Mouse (Mus musculus) forebrain, embryonic 15.5 days (tissue): Measurements from ENCODE around the gene Ebf1. TPM values are rescaled to one million over a fixed set of nuclear protein-coding genes. Genes with fewer than 3 reads are reported as not detected.

Experiments used
- ATAC-seq: fragments of 200-750 bp; cut with Nextera tagmentation; replicated peaks from 2 replicates; pipeline ENCODE4 v1.8.0; 2017; ENCODE audit warnings: mild to moderate bottlenecking, moderate TSS enrichment, moderate library complexity
- H3K27ac ChIP-seq: fragments of 300-500 bp; sonication (generic); replicated peaks from 2 replicates; pipeline ENCODE4 v1.5.1; 2015; ENCODE audit warnings: mild to moderate bottlenecking, inconsistent platforms
- H3K27me3 ChIP-seq: fragments of 300-500 bp; sonication (generic); 2 replicates; pipeline ENCODE4 v1.6.1; 2015; ENCODE audit warnings: inconsistent platforms
- H3K36me3 ChIP-seq: fragments of 300-500 bp; sonication (generic); 2 replicates; pipeline ENCODE4 v1.6.1; 2015; ENCODE audit warnings: mild to moderate bottlenecking, inconsistent platforms
- H3K4me1 ChIP-seq: fragments of 300-500 bp; sonication (generic); 2 replicates; pipeline ENCODE4 v1.6.1; 2015; ENCODE audit warnings: inconsistent platforms
- H3K4me2 ChIP-seq: fragments of 300-500 bp; sonication (generic); replicated peaks from 2 replicates; pipeline ENCODE4 v1.6.1; 2015; ENCODE audit warnings: mild to moderate bottlenecking, inconsistent platforms
- H3K4me3 ChIP-seq: fragments of 300-500 bp; sonication (generic); 2 replicates; pipeline ENCODE4 v1.5.1; 2015; ENCODE audit warnings: mild to moderate bottlenecking, inconsistent platforms
- H3K9ac ChIP-seq: fragments of 300-500 bp; sonication (generic); replicated peaks from 2 replicates; pipeline ENCODE4 v1.6.1; 2015; ENCODE audit warnings: mild to moderate bottlenecking, inconsistent platforms
- H3K9me3 ChIP-seq: fragments of 300-500 bp; sonication (generic); 2 replicates; pipeline ENCODE4 v1.6.1; 2016; ENCODE audit warnings: inconsistent platforms
- WGBS: fragments of 180-500 bp; shearing (Covaris S2); methylation state at CpG from one replicate; pipeline ENCODE4 v1.1.7; 2015; ENCODE audit warnings: mixed read lengths; 5-methylcytosine and 5-hydroxymethylcytosine counted together
- polyA plus RNA-seq: library from polyadenylated mRNA; unstranded; fragments of >200 nt; fragmentation: Nextera tagmentation; extraction: Ambion mirVana; gene quantifications from 2 replicates; pipeline ENCODE4 v1.2.1, GENCODE M21; 2015

Gene Ebf1
- polyA plus RNA-seq, 1 experiment from 2014 or later = 35.6 TPM

DNA sequence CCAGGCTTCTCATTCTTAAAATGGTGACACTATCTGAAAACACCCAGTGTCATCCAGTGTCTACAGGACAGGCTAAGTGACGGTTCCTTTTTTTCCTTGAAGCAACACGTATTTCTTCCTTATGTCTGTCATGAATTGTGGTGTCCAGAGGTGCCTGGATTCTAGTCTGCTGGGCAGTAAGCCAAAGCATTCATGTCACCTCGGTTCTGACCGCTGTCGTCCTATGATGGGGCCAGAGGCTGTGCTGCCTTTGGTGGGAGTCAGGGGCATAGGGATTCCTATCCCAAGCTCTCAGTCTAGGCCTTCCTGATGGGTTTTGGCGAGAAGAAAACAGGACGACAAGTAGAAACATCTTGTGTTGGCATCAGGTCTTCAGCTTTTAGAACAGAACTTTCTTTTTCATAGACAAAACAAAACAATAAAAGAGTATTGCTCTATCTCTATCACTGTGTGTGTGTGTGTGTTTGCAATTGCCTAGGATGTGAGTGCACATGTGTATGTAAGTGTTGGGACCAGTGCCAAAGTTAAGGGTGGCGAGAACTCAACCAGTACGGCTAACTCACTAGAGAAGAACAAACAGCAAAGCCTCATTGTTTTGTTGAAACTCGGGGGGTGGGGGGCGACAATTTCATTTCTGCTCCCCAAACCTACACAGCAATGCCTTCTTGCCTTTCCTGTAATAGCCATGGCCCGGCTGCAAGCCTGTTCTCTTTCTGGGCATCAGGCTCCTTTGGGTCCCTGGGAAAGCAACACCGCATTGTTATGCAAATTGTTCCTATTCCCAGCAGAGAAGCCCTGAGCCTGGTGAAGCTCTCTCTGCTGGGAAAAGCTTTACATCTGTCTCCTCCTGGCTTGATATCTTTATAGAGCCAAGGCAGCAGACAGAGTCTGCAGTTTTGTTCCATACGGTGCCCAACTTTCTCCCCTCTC lies 224.3 kb downstream of the Ebf1 start:
- Histone ChIP-seq H3K27me3 (peaks cover 20% of the 10 kb centered on the region), H3K36me3 (no peaks in the 10 kb centered on the region), H3K9me3 (no peaks in the 10 kb centered on the region), H3K4me2 (no peak overlapping the region; the same call in 1 of the 2 replicates), H3K4me1 (peaks cover 12% of the 10 kb centered on the region), H3K9ac (no peak overlapping the region), H3K4me3 (no peak overlapping the region), H3K27ac (no peak overlapping the region)
- 36% methylated on average over 14 of the region's 14 CpGs for WGBS
- peak; percentile 75 for ATAC-seq

- H3K9ac ChIP-seq = no peak overlapping the region
- H3K4me2 ChIP-seq = no peak overlapping the region
- no peak overlapping the region for H3K27ac ChIP-seq
- no peaks in the 10 kb centered on the region for H3K9me3 ChIP-seq
- no peaks in the 10 kb centered on the region for H3K4me1 ChIP-seq
- H3K36me3 ChIP-seq = no peaks in the 10 kb centered on the region
- no peak overlapping the region for H3K4me3 ChIP-seq
- H3K27me3 ChIP-seq = no peaks in the 10 kb centered on the region
- WGBS = 89% methylated on average over 3 of the region's 3 CpGs
- no peak for ATAC-seq
Measured at GRCm38 (mm10) chr11:44851874-44852273, 234.8 kb downstream of the Ebf1 start.

DNA sequence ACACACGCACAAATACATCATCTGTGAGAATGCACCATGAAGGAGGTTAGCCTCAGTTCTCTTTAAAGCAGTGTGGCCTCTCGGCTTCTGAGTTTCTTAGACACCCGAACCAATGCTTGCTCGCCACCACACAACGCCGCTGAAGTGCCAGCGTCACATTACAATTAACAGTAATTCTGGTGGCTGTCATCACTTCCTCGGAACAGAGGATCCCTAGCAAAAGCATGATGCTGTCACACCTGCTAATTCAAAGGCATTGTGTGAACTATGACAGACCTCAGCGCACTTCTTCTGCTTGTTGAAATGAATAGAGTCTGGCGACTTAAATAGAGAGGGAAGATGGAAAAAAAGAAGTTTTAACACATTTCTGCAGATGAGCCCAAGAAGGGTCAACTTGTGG lies 235.8 kb downstream of the Ebf1 start:
- WGBS = 66% methylated on average over 10 of the region's 10 CpGs
- no peaks in the 10 kb centered on the region for H3K9me3 ChIP-seq
- H3K27me3 ChIP-seq = no peaks in the 10 kb centered on the region
- ATAC-seq = no peak
- no peaks in the 10 kb centered on the region for H3K36me3 ChIP-seq
- no peak overlapping the region for H3K27ac ChIP-seq
- no peak overlapping the region for H3K4me2 ChIP-seq
- H3K9ac ChIP-seq = no peak overlapping the region
- no peak overlapping the region for H3K4me3 ChIP-seq
- no peaks in the 10 kb centered on the region for H3K4me1 ChIP-seq

- 87% methylated on average over 7 of the region's 7 CpGs for WGBS
- H3K4me3 ChIP-seq = no peak overlapping the region
Measured at GRCm38 (mm10) chr11:44854496-44854895, 237.4 kb downstream of the Ebf1 start.

DNA sequence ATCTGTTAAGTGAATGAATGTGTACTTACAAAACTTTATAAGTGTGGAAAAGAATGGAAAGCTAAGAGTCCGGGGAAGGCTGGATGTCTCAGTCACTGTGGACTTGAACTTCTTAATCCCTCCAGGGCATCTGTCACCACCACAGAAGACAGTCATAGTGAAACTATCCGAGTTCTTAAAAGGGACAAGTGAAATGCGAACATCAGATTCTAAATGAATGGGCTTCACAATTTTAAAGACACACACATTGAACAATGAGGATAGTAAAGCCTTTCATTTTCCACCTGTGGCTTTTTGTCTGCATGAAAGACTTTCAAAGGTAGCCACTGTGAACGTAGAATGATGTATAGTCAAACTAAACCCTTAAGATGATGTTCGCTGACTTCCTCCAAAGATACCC lies 244.0 kb downstream of the Ebf1 start:
- H3K4me1 ChIP-seq = no peaks in the 10 kb centered on the region
- no peak overlapping the region for H3K27ac ChIP-seq
- no peak for ATAC-seq
- H3K27me3 ChIP-seq = no peaks in the 10 kb centered on the region
- H3K9ac ChIP-seq = no peak overlapping the region
- 67% methylated on average over 5 of the region's 5 CpGs for WGBS
- H3K4me3 ChIP-seq = no peak overlapping the region
- no peak overlapping the region for H3K4me2 ChIP-seq
- H3K36me3 ChIP-seq = no peaks in the 10 kb centered on the region
- H3K9me3 ChIP-seq = no peaks in the 10 kb centered on the region

More at GRCm38 (mm10) chr11:44854496-44854895, 237.4 kb downstream of the Ebf1 start:
- Histone ChIP-seq H3K9me3 (no peaks in the 10 kb centered on the region), H3K27ac (no peak overlapping the region), H3K4me2 (no peak overlapping the region), H3K9ac (no peak overlapping the region), H3K27me3 (no peaks in the 10 kb centered on the region), H3K4me1 (no peaks in the 10 kb centered on the region), H3K36me3 (no peaks in the 10 kb centered on the region)
- no peak for ATAC-seq

- no peaks in the 10 kb centered on the region for H3K27me3 ChIP-seq
- H3K4me3 ChIP-seq = no peak overlapping the region
- no peak overlapping the region for H3K4me2 ChIP-seq
- H3K27ac ChIP-seq = no peak overlapping the region
- 57% methylated on average over 8 of the region's 8 CpGs for WGBS
- no peak for ATAC-seq
- no peaks in the 10 kb centered on the region for H3K36me3 ChIP-seq
- no peaks in the 10 kb centered on the region for H3K9me3 ChIP-seq
- no peak overlapping the region for H3K9ac ChIP-seq
- peaks cover 12% of the 10 kb centered on the region for H3K4me1 ChIP-seq
Measured at GRCm38 (mm10) chr11:44863910-44864309, 246.8 kb downstream of the Ebf1 start.

- WGBS = 62% methylated on average over 14 of the region's 14 CpGs
- Histone ChIP-seq H3K9me3 (no peaks in the 10 kb centered on the region), H3K4me2 (no peak overlapping the region), H3K27me3 (no peaks in the 10 kb centered on the region), H3K4me1 (peaks cover 12% of the 10 kb centered on the region), H3K27ac (no peak overlapping the region), H3K36me3 (no peaks in the 10 kb centered on the region), H3K9ac (no peak overlapping the region), H3K4me3 (no peak overlapping the region)
- peak; percentile 61 for ATAC-seq
Measured at GRCm38 (mm10) chr11:44866476-44867149, 249.5 kb downstream of the Ebf1 start.

DNA sequence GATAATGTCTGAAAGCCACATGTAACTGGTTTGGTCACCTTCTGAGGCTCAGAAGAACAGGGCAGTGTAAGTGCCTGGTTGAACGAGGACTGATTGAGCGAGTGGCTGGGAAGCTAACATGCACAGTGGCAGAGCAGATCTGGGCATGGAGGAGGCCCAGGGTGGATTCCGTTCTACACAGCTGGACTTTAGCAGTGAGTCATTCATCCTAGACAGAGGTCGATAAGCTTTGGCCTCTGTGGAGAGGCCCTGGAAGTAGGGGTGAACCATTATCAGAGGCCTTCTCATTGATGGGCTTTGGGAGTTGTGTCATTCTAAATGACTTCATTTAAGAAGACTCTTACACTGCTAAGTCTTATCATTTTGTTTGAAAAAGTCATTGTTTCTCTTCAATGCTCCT lies 250.3 kb downstream of the Ebf1 start:
- no peak overlapping the region for H3K9ac ChIP-seq
- H3K4me2 ChIP-seq = no peak overlapping the region
- WGBS = 88% methylated on average over 4 of the region's 4 CpGs
- no peak for ATAC-seq
- H3K27me3 ChIP-seq = no peaks in the 10 kb centered on the region
- no peaks in the 10 kb centered on the region for H3K36me3 ChIP-seq
- H3K4me1 ChIP-seq = peaks cover 12% of the 10 kb centered on the region
- no peak overlapping the region for H3K4me3 ChIP-seq
- H3K9me3 ChIP-seq = no peaks in the 10 kb centered on the region
- no peak overlapping the region for H3K27ac ChIP-seq

GRCm38 (mm10) chr11:44873876-44874275 lies 256.8 kb downstream of the Ebf1 start:
- Histone ChIP-seq H3K9ac (no peak overlapping the region), H3K4me1 (peaks cover 4% of the 10 kb centered on the region; the same call in 1 of the 2 replicates), H3K4me2 (no peak overlapping the region), H3K27me3 (no peaks in the 10 kb centered on the region), H3K4me3 (no peak overlapping the region), H3K9me3 (no peaks in the 10 kb centered on the region), H3K36me3 (no peaks in the 10 kb centered on the region), H3K27ac (no peak overlapping the region)
- 50% methylated on average over 1 of the region's 1 CpGs for WGBS
- no peak for ATAC-seq

- no peaks in the 10 kb centered on the region for H3K9me3 ChIP-seq
- no peak overlapping the region for H3K4me2 ChIP-seq
- no peak for ATAC-seq
- H3K27ac ChIP-seq = no peak overlapping the region
- no peaks in the 10 kb centered on the region for H3K36me3 ChIP-seq
- peaks cover 4% of the 10 kb centered on the region; the same call in 1 of the 2 replicates for H3K4me1 ChIP-seq
- H3K9ac ChIP-seq = no peak overlapping the region
- H3K27me3 ChIP-seq = 0 out of 2 replicates have a peak, but pooled peaks cover 2% of the 10 kb centered on the region
- 40% methylated on average over 3 of the region's 3 CpGs for WGBS
- H3K4me3 ChIP-seq = no peak overlapping the region
Measured at GRCm38 (mm10) chr11:44875171-44875570, 258.1 kb downstream of the Ebf1 start.

DNA sequence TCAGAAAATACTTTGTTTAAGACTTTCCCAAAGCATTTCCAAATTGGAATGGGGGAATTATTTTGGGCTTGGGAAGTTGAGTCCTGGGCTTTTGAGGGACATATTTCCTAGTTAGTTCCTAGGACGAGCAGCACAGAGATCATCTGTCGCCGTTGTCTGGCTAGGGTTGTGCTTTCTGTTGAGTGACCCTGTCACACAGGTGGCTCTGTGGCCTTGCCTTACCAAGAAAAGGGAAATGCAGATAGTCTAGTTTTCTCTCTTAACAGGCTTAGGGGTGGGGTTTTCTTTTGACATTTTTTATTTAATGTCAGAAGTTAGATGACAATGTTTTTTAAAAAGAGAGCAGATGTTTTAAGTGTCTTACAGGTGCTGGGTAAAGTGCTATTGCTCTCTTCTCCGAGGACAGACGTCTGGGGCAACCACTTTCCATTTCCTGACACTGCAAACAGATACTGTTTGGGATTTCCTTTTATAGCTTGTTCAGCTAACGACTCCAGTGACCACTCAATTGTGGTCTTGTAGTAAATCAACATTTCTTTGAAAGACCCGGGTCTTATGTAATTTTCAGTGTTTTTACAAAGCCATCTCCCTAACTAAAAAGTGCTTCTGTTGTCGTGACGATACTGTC lies 264.1 kb downstream of the Ebf1 start:
- Histone ChIP-seq H3K36me3 (no peaks in the 10 kb centered on the region), H3K4me2 (no peak overlapping the region), H3K27ac (no peak overlapping the region), H3K9me3 (no peaks in the 10 kb centered on the region), H3K9ac (no peak overlapping the region), H3K4me1 (peaks cover 9% of the 10 kb centered on the region), H3K27me3 (0 out of 2 replicates have a peak, but pooled peaks cover 2% of the 10 kb centered on the region), H3K4me3 (no peak overlapping the region)
- ATAC-seq = no peak
- 64% methylated on average over 9 of the region's 9 CpGs for WGBS

DNA sequence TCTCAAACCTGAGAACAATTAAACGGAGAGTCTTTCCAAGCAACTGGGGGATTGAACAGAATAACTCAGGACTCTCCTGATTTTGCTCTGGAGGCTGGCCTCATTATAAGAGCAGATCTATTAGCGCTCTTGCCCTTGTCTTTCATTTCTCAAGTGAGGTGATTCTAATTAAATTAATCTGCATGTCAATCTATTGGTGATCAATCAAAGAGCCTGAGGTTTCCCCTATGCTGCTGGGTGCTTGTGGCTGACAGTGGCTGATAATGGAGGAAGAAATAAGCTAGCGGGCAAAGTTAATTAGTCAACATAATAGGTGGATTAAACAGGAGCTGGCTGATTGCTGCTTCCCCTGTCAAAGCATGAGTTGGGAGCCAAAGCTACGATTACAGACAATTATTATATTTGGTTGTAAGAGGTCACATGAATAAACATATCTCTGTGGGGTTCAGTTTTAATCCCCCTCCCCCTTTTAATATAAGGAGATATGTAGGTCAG lies 265.4 kb downstream of the Ebf1 start:
- H3K27me3 ChIP-seq = 0 out of 2 replicates have a peak, but pooled peaks cover 2% of the 10 kb centered on the region
- peaks cover 9% of the 10 kb centered on the region for H3K4me1 ChIP-seq
- no peak for ATAC-seq
- H3K4me2 ChIP-seq = no peak overlapping the region
- H3K9ac ChIP-seq = no peak overlapping the region
- H3K36me3 ChIP-seq = no peaks in the 10 kb centered on the region
- H3K4me3 ChIP-seq = no peak overlapping the region
- H3K9me3 ChIP-seq = no peaks in the 10 kb centered on the region
- H3K27ac ChIP-seq = no peak overlapping the region
- whole genome bisulfite sequencing = 9% methylated on average over 4 of the region's 4 CpGs
